Mouse (Mus musculus): ENCODE data around the gene Actl6b. TPM values are rescaled to one million over a fixed set of nuclear protein-coding genes. Genes with fewer than 3 reads are reported as not detected.

Gene Actl6b
- polyA plus RNA-seq, 1 experiment = 0.25 TPM

DNA sequence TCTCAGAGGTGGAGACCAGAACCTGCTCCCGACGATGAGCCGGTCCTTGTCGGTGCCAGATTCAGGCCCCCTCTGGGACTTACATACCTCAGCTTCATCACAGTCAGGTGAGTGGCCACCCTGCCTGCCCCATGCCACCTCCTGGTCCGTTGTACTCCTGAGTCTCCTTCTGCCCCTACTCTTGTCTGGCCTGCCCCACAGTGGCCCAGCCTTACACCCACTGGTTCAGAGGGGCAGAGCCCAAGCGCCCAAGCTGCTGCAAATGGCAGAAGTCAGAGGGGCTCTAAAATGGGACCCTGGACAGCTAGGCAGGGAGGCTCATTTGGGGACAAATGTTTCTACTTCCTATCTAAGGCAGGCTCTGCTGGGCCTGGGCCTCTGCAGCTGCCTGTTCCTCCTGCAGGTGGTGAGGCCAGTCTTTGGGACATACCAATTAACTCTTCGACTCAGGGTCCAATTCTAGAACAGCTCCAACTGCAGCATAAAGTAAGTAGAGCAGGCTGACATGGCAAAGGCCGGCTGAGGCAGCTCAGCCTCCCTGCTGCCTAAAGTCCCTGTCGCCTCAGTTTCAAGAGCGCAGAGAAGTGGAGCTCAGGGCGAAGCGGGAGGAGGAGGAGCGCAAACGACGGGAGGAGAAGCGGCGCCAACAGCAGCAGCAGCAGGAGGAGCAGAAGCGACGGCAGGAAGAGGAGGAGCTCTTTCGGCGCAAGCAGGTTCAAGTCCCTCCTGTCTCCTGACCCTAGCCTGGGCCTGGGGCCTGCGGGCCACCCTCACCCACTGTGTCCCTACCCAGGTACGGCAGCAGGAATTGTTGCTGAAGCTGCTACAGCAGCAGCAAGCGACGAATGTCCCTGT, 29.7 kb upstream of the Actl6b start:
- Histone ChIP-seq H3K27ac (ENCODE audit: control insufficient read depth, insufficient read depth, low read depth, low read length) (no peak overlapping the region), H3K27me3 (ENCODE audit: control insufficient read depth, insufficient read depth, low read length) (no peaks in the 10 kb centered on the region), H3K4me3 (ENCODE audit: control insufficient read depth, low read depth, low read length) (no peak overlapping the region), H3K4me1 (ENCODE audit: control insufficient read depth, insufficient read depth, low read length) (no peaks in the 10 kb centered on the region), H3K36me3 (ENCODE audit: control insufficient read depth, insufficient read depth, low read length) (peaks cover 3% of the 10 kb centered on the region)
- TF ChIP-seq CTCF (IDR thresholded peaks at IDR 0.05; ENCODE audit: control insufficient read depth, insufficient read depth, insufficient replicate concordance, low read depth, low read length) (no peak), POLR2A (IDR thresholded peaks at IDR 0.05; ENCODE audit: control insufficient read depth, low read depth, low read length) (no peak)

GRCm38 (mm10) chr5:137524251-137524515, 29.1 kb upstream of the Actl6b start:
- no peak overlapping the region for H3K27ac ChIP-seq (ENCODE audit: control insufficient read depth, insufficient read depth, low read depth, low read length)
- H3K36me3 ChIP-seq (ENCODE audit: control insufficient read depth, insufficient read depth, low read length) = peaks cover 3% of the 10 kb centered on the region
- H3K4me1 ChIP-seq (ENCODE audit: control insufficient read depth, insufficient read depth, low read length) = no peaks in the 10 kb centered on the region
- TF ChIP-seq CTCF (IDR thresholded peaks at IDR 0.05; ENCODE audit: control insufficient read depth, insufficient read depth, insufficient replicate concordance, low read depth, low read length) (no peak), POLR2A (IDR thresholded peaks at IDR 0.05; ENCODE audit: control insufficient read depth, low read depth, low read length) (no peak)
- no peaks in the 10 kb centered on the region for H3K27me3 ChIP-seq (ENCODE audit: control insufficient read depth, insufficient read depth, low read length)
- H3K4me3 ChIP-seq (ENCODE audit: control insufficient read depth, low read depth, low read length) = no peak overlapping the region

- Histone ChIP-seq H3K27me3 (ENCODE audit: control insufficient read depth, insufficient read depth, low read length) (no peaks in the 10 kb centered on the region), H3K27ac (ENCODE audit: control insufficient read depth, insufficient read depth, low read depth, low read length) (no peak overlapping the region), H3K36me3 (ENCODE audit: control insufficient read depth, insufficient read depth, low read length) (peaks cover 3% of the 10 kb centered on the region), H3K4me1 (ENCODE audit: control insufficient read depth, insufficient read depth, low read length) (no peaks in the 10 kb centered on the region), H3K4me3 (ENCODE audit: control insufficient read depth, low read depth, low read length) (no peak overlapping the region)
- no peak for TF ChIP-seq POLR2A (IDR thresholded peaks at IDR 0.05; ENCODE audit: control insufficient read depth, low read depth, low read length)
- TF ChIP-seq CTCF (IDR thresholded peaks at IDR 0.05; ENCODE audit: control insufficient read depth, insufficient read depth, insufficient replicate concordance, low read depth, low read length) = no peak
These were observed 28.6 kb upstream of the Actl6b start for GRCm38 (mm10) chr5:137524671-137525070.

GRCm38 (mm10) chr5:137525511-137525910, 27.8 kb upstream of the Actl6b start:
- no peak overlapping the region for H3K4me3 ChIP-seq (ENCODE audit: control insufficient read depth, low read depth, low read length)
- TF ChIP-seq POLR2A (IDR thresholded peaks at IDR 0.05; ENCODE audit: control insufficient read depth, low read depth, low read length) (no peak), CTCF (IDR thresholded peaks at IDR 0.05; ENCODE audit: control insufficient read depth, insufficient read depth, insufficient replicate concordance, low read depth, low read length) (no peak)
- no peaks in the 10 kb centered on the region for H3K27me3 ChIP-seq (ENCODE audit: control insufficient read depth, insufficient read depth, low read length)
- H3K27ac ChIP-seq (ENCODE audit: control insufficient read depth, insufficient read depth, low read depth, low read length) = no peak overlapping the region
- peaks cover 3% of the 10 kb centered on the region for H3K36me3 ChIP-seq (ENCODE audit: control insufficient read depth, insufficient read depth, low read length)
- H3K4me1 ChIP-seq (ENCODE audit: control insufficient read depth, insufficient read depth, low read length) = peaks cover 3% of the 10 kb centered on the region

DNA sequence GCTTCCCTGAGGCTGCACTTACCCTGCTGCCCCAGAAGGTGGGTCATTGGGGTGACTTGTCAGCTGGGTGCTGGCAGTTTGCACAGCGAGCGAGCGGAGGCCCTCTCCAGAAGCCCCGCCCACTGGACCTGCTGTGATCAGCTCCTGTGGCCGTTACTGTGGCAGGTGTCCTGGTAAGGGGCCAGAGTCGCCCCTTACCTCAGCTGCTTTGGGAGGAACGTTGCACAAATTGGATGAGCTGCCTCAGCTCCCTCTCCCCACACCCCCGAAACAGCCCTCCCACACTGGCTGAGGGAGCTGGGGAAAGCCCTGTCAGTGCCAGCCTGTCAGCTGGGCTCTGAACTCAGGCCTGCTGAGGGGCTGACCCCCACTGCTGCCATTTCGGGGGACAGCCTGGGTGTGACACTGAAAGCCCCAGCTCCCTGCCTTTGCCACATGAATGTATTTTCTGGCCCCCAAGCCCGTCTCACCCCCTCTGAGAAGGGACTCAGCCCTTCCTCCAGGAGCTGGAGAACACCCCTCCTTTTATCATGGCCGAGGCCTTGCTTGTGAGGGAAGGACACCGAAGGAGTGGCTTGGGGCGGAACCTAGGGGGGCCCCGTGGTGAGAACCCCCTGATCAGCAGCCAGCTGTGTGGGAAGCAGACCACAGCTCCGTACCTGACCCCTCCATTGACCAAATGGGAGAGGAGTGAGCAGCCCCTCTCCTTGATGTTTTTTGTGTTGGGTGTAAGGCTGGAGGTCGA, 27.0 kb upstream of the Actl6b start:
- Histone ChIP-seq H3K36me3 (ENCODE audit: control insufficient read depth, insufficient read depth, low read length) (peaks cover 3% of the 10 kb centered on the region), H3K27me3 (ENCODE audit: control insufficient read depth, insufficient read depth, low read length) (no peaks in the 10 kb centered on the region), H3K27ac (ENCODE audit: control insufficient read depth, insufficient read depth, low read depth, low read length) (no peak overlapping the region), H3K4me1 (ENCODE audit: control insufficient read depth, insufficient read depth, low read length) (peaks cover 3% of the 10 kb centered on the region), H3K4me3 (ENCODE audit: control insufficient read depth, low read depth, low read length) (no peak overlapping the region)
- TF ChIP-seq POLR2A (IDR thresholded peaks at IDR 0.05; ENCODE audit: control insufficient read depth, low read depth, low read length) (no peak), CTCF (IDR thresholded peaks at IDR 0.05; ENCODE audit: control insufficient read depth, insufficient read depth, insufficient replicate concordance, low read depth, low read length) (no peak)

- H3K4me1 ChIP-seq (ENCODE audit: control insufficient read depth, insufficient read depth, low read length) = peaks cover 9% of the 10 kb centered on the region
These were observed 25.9 kb upstream of the Actl6b start for GRCm38 (mm10) chr5:137527413-137527812.

DNA sequence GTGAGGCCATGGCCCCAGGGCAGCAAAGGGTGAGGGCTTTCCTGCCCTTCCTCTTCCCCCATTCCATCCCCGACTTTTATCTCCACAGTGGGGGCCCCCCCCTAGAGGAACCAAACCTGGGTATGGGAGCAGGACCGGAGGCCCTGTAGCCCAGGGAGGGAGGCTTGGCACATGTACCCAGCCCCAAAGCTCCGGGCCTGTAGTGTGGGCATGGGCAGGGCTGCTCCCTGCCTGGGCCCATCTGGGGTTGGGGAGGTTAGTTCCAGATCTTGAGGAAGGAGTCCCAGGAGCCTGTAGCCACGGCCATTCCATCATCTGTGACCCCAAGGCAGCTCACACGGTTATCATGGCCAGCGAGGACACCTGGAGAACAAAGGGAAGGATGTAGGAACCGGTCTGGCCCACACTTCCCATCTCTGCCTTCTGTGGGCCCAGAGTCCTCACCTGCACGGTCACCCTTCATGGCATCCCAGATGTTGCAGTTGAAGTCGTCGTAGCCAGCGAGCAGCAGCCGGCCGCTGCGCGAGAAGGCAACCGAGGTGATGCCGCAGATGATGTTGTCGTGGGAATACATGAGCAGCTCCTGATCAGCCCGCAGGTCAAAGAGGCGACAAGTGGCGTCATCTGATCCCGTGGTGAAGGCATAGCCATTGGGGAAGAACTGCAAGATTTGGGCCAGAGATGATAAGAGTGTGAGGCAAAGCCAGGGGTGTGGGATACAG, 24.9 kb upstream of the Actl6b start:
- no peaks in the 10 kb centered on the region for H3K27me3 ChIP-seq (ENCODE audit: control insufficient read depth, insufficient read depth, low read length)
- H3K4me3 ChIP-seq (ENCODE audit: control insufficient read depth, low read depth, low read length) = no peak overlapping the region
- H3K4me1 ChIP-seq (ENCODE audit: control insufficient read depth, insufficient read depth, low read length) = peaks cover 10% of the 10 kb centered on the region
- no peak for TF ChIP-seq CTCF (IDR thresholded peaks at IDR 0.05; ENCODE audit: control insufficient read depth, insufficient read depth, insufficient replicate concordance, low read depth, low read length)
- no peak for TF ChIP-seq POLR2A (IDR thresholded peaks at IDR 0.05; ENCODE audit: control insufficient read depth, low read depth, low read length)
- no peaks in the 10 kb centered on the region; the same call in none of the 2 replicates for H3K36me3 ChIP-seq (ENCODE audit: control insufficient read depth, insufficient read depth, low read length)
- no peak overlapping the region for H3K27ac ChIP-seq (ENCODE audit: control insufficient read depth, insufficient read depth, low read depth, low read length)

More at GRCm38 (mm10) chr5:137527413-137527812, 25.9 kb upstream of the Actl6b start:
- no peak for TF ChIP-seq CTCF (IDR thresholded peaks at IDR 0.05; ENCODE audit: control insufficient read depth, insufficient read depth, insufficient replicate concordance, low read depth, low read length)
- TF ChIP-seq POLR2A (IDR thresholded peaks at IDR 0.05; ENCODE audit: control insufficient read depth, low read depth, low read length) = no peak
- H3K27ac ChIP-seq (ENCODE audit: control insufficient read depth, insufficient read depth, low read depth, low read length) = no peak overlapping the region
- no peaks in the 10 kb centered on the region; the same call in none of the 2 replicates for H3K36me3 ChIP-seq (ENCODE audit: control insufficient read depth, insufficient read depth, low read length)
- H3K4me3 ChIP-seq (ENCODE audit: control insufficient read depth, low read depth, low read length) = no peak overlapping the region
- no peaks in the 10 kb centered on the region for H3K27me3 ChIP-seq (ENCODE audit: control insufficient read depth, insufficient read depth, low read length)

Data from testis, adult 2 months (tissue).